Mouse (Mus musculus): Measurements from ENCODE around the gene Cercam. TPM values are rescaled to one million over a fixed set of nuclear protein-coding genes. Genes with fewer than 3 reads are reported as not detected.
A peak's percentile ranks its signal among the peaks of the same experiment; 100 is the strongest.

Cercam gene
- polyA plus RNA-seq, 1 experiment from 2014 or later, result 20.1 TPM

GRCm38 (mm10) chr2:29839460-29839859 lies 29.5 kb upstream of the Cercam start:
- Histone ChIP-seq H3K9ac (replicated peaks; ENCODE audit: low read length) (no peak overlapping the region), H3K36me3 (ENCODE audit: insufficient read depth, low read length) (peaks cover 42% of the 10 kb centered on the region), H3K4me1 (ENCODE audit: insufficient read depth, low read length) (no peaks in the 10 kb centered on the region), H3K4me3 (ENCODE audit: low read length) (no peak overlapping the region), H3K27me3 (ENCODE audit: insufficient read depth, low read length) (peaks cover 14% of the 10 kb centered on the region), H3K4me2 (replicated peaks; ENCODE audit: low read depth, low read length) (no peak overlapping the region), H3K9me3 (ENCODE audit: low read length) (no peaks in the 10 kb centered on the region), H3K27ac (ENCODE audit: low read length) (no peak overlapping the region)
- no peak for ATAC-seq (ENCODE audit: low FRiP score, low TSS enrichment)
- WGBS, result 60% methylated on average over 4 of the region's 4 CpGs

GRCm38 (mm10) chr2:29843231-29844105 lies 25.5 kb upstream of the Cercam start:
- H3K9me3 ChIP-seq (ENCODE audit: low read length), result no peaks in the 10 kb centered on the region
- H3K9ac ChIP-seq (replicated peaks; ENCODE audit: low read length), result no peak overlapping the region
- no peak overlapping the region for H3K27ac ChIP-seq (ENCODE audit: low read length)
- peaks cover 32% of the 10 kb centered on the region for H3K36me3 ChIP-seq (ENCODE audit: insufficient read depth, low read length)
- no peak overlapping the region for H3K4me2 ChIP-seq (replicated peaks; ENCODE audit: low read depth, low read length)
- no peak for ATAC-seq (ENCODE audit: low FRiP score, low TSS enrichment)
- 70% methylated on average over 9 of the region's 9 CpGs for WGBS
- H3K4me1 ChIP-seq (ENCODE audit: insufficient read depth, low read length), result peaks cover 12% of the 10 kb centered on the region
- peaks cover 46% of the 10 kb centered on the region for H3K27me3 ChIP-seq (ENCODE audit: insufficient read depth, low read length)
- H3K4me3 ChIP-seq (ENCODE audit: low read length), result no peak overlapping the region

GRCm38 (mm10) chr2:29844115-29844514 lies 24.8 kb upstream of the Cercam start:
- 87% methylated on average over 2 of the region's 2 CpGs for WGBS
- Histone ChIP-seq H3K4me2 (replicated peaks; ENCODE audit: low read depth, low read length) (no peak overlapping the region), H3K9ac (replicated peaks; ENCODE audit: low read length) (no peak overlapping the region), H3K4me3 (ENCODE audit: low read length) (no peak overlapping the region), H3K4me1 (ENCODE audit: insufficient read depth, low read length) (peaks cover 12% of the 10 kb centered on the region), H3K9me3 (ENCODE audit: low read length) (no peaks in the 10 kb centered on the region), H3K27ac (ENCODE audit: low read length) (no peak overlapping the region), H3K27me3 (ENCODE audit: insufficient read depth, low read length) (peaks cover 49% of the 10 kb centered on the region), H3K36me3 (ENCODE audit: insufficient read depth, low read length) (peaks cover 27% of the 10 kb centered on the region)
- ATAC-seq (ENCODE audit: low FRiP score, low TSS enrichment), result no peak

GRCm38 (mm10) chr2:29844661-29845060 lies 24.3 kb upstream of the Cercam start:
- Histone ChIP-seq H3K27ac (ENCODE audit: low read length) (no peak overlapping the region), H3K4me2 (replicated peaks; ENCODE audit: low read depth, low read length) (no peak overlapping the region), H3K36me3 (ENCODE audit: insufficient read depth, low read length) (peaks cover 27% of the 10 kb centered on the region), H3K4me1 (ENCODE audit: insufficient read depth, low read length) (peaks cover 12% of the 10 kb centered on the region), H3K4me3 (ENCODE audit: low read length) (no peak overlapping the region), H3K9ac (replicated peaks; ENCODE audit: low read length) (no peak overlapping the region), H3K27me3 (ENCODE audit: insufficient read depth, low read length) (peaks cover 49% of the 10 kb centered on the region), H3K9me3 (ENCODE audit: low read length) (no peaks in the 10 kb centered on the region)
- 16% methylated on average over 3 of the region's 3 CpGs for WGBS
- no peak for ATAC-seq (ENCODE audit: low FRiP score, low TSS enrichment)

GRCm38 (mm10) chr2:29845636-29846035 lies 23.3 kb upstream of the Cercam start:
- no peaks in the 10 kb centered on the region for H3K9me3 ChIP-seq (ENCODE audit: low read length)
- ATAC-seq (ENCODE audit: low FRiP score, low TSS enrichment), result peak; percentile 8; the same call in 1 of the 2 replicates
- peak overlapping the region; percentile 55 for H3K4me2 ChIP-seq (replicated peaks; ENCODE audit: low read depth, low read length)
- peak overlapping the region; percentile 57 for H3K9ac ChIP-seq (replicated peaks; ENCODE audit: low read length)
- peaks cover 49% of the 10 kb centered on the region for H3K27me3 ChIP-seq (ENCODE audit: insufficient read depth, low read length)
- H3K4me3 ChIP-seq (ENCODE audit: low read length), result peak overlapping the region; percentile 38
- H3K36me3 ChIP-seq (ENCODE audit: insufficient read depth, low read length), result peaks cover 27% of the 10 kb centered on the region
- H3K4me1 ChIP-seq (ENCODE audit: insufficient read depth, low read length), result peaks cover 12% of the 10 kb centered on the region
- 11% methylated on average over 25 of the region's 25 CpGs for WGBS
- no peak overlapping the region for H3K27ac ChIP-seq (ENCODE audit: low read length)

- ATAC-seq (ENCODE audit: low FRiP score, low TSS enrichment), result peak; percentile 30; the same call in 1 of the 2 replicates
- H3K4me3 ChIP-seq (ENCODE audit: low read length), result peak overlapping the region; percentile 38
- H3K4me1 ChIP-seq (ENCODE audit: insufficient read depth, low read length), result peaks cover 12% of the 10 kb centered on the region
- peak overlapping the region; percentile 55 for H3K4me2 ChIP-seq (replicated peaks; ENCODE audit: low read depth, low read length)
- H3K27ac ChIP-seq (ENCODE audit: low read length), result no peak overlapping the region
- H3K36me3 ChIP-seq (ENCODE audit: insufficient read depth, low read length), result peaks cover 26% of the 10 kb centered on the region
- H3K27me3 ChIP-seq (ENCODE audit: insufficient read depth, low read length), result peaks cover 49% of the 10 kb centered on the region
- no peaks in the 10 kb centered on the region for H3K9me3 ChIP-seq (ENCODE audit: low read length)
- H3K9ac ChIP-seq (replicated peaks; ENCODE audit: low read length), result peak overlapping the region; percentile 57
- 6% methylated on average over 46 of the region's 47 CpGs for WGBS
Measured at GRCm38 (mm10) chr2:29846061-29846853, 22.7 kb upstream of the Cercam start.

GRCm38 (mm10) chr2:29846911-29847310 lies 22.1 kb upstream of the Cercam start:
- Histone ChIP-seq H3K9me3 (ENCODE audit: low read length) (no peaks in the 10 kb centered on the region), H3K36me3 (ENCODE audit: insufficient read depth, low read length) (peaks cover 22% of the 10 kb centered on the region), H3K9ac (replicated peaks; ENCODE audit: low read length) (no peak overlapping the region), H3K27ac (ENCODE audit: low read length) (no peak overlapping the region), H3K4me3 (ENCODE audit: low read length) (no peak overlapping the region), H3K27me3 (ENCODE audit: insufficient read depth, low read length) (peaks cover 49% of the 10 kb centered on the region), H3K4me1 (ENCODE audit: insufficient read depth, low read length) (peaks cover 12% of the 10 kb centered on the region), H3K4me2 (replicated peaks; ENCODE audit: low read depth, low read length) (0 out of 2 replicates have a peak overlapping the region, but pooled peaks have one; percentile 55)
- ATAC-seq (ENCODE audit: low FRiP score, low TSS enrichment), result no peak
- 56% methylated on average over 3 of the region's 3 CpGs for WGBS

GRCm38 (mm10) chr2:29849041-29849440 lies 19.9 kb upstream of the Cercam start:
- no peaks in the 10 kb centered on the region for H3K9me3 ChIP-seq (ENCODE audit: low read length)
- H3K9ac ChIP-seq (replicated peaks; ENCODE audit: low read length), result no peak overlapping the region; the same call in 1 of the 2 replicates
- WGBS, result 75% methylated on average over 8 of the region's 8 CpGs
- H3K4me1 ChIP-seq (ENCODE audit: insufficient read depth, low read length), result peaks cover 12% of the 10 kb centered on the region
- no peak overlapping the region for H3K4me3 ChIP-seq (ENCODE audit: low read length)
- H3K27ac ChIP-seq (ENCODE audit: low read length), result no peak overlapping the region
- ATAC-seq (ENCODE audit: low FRiP score, low TSS enrichment), result no peak
- H3K36me3 ChIP-seq (ENCODE audit: insufficient read depth, low read length), result 0 out of 2 replicates have a peak, but pooled peaks cover 4% of the 10 kb centered on the region
- H3K4me2 ChIP-seq (replicated peaks; ENCODE audit: low read depth, low read length), result no peak overlapping the region
- peaks cover 39% of the 10 kb centered on the region for H3K27me3 ChIP-seq (ENCODE audit: insufficient read depth, low read length)

GRCm38 (mm10) chr2:29849841-29850480 lies 19.0 kb upstream of the Cercam start:
- Histone ChIP-seq H3K9me3 (ENCODE audit: low read length) (no peaks in the 10 kb centered on the region), H3K4me2 (replicated peaks; ENCODE audit: low read depth, low read length) (no peak overlapping the region), H3K36me3 (ENCODE audit: insufficient read depth, low read length) (no peaks in the 10 kb centered on the region), H3K4me1 (ENCODE audit: insufficient read depth, low read length) (peaks cover 12% of the 10 kb centered on the region), H3K27me3 (ENCODE audit: insufficient read depth, low read length) (peaks cover 30% of the 10 kb centered on the region), H3K4me3 (ENCODE audit: low read length) (no peak overlapping the region), H3K27ac (ENCODE audit: low read length) (no peak overlapping the region), H3K9ac (replicated peaks; ENCODE audit: low read length) (no peak overlapping the region)
- no peak for ATAC-seq (ENCODE audit: low FRiP score, low TSS enrichment)
- WGBS, result 55% methylated on average over 5 of the region's 5 CpGs

All from kidney, embryonic 16.5 days (tissue).